Mouse (Mus musculus) stomach, embryonic 15.5 days (tissue): ENCODE measurements around the gene AY358078. TPM values are rescaled to one million over a fixed set of nuclear protein-coding genes. Genes with fewer than 3 reads are reported as not detected.
"Not testable (repeated sequence)": the region's sequence is repeated elsewhere in the genome, so short reads cannot be mapped to it uniquely, and the experiment has no call there.

Source experiments
- ATAC-seq: fragments of 200-750 bp; cut with Nextera tagmentation; 2 replicates; pipeline ENCODE4 v1.8.0; 2017; ENCODE audit warnings: low read depth, moderate number of reproducible peaks, moderate TSS enrichment; ENCODE audit not compliant: insufficient read depth, low FRiP score
- H3K27ac ChIP-seq: fragments of 300-500 bp; sonication (generic); 2 replicates; pipeline ENCODE4 v1.5.1; 2015; ENCODE audit warnings: mild to moderate bottlenecking, inconsistent platforms
- H3K27me3 ChIP-seq: fragments of 300-500 bp; sonication (generic); replicated peaks from 2 replicates; pipeline ENCODE4 v1.6.1; 2015; ENCODE audit warnings: inconsistent platforms
- H3K36me3 ChIP-seq: fragments of 300-500 bp; sonication (generic); 2 replicates; pipeline ENCODE4 v1.6.1; 2015; ENCODE audit warnings: inconsistent platforms
- H3K4me1 ChIP-seq: fragments of 300-500 bp; sonication (generic); 2 replicates; pipeline ENCODE4 v1.6.1; 2015; ENCODE audit warnings: inconsistent platforms
- H3K4me2 ChIP-seq: fragments of 300-500 bp; sonication (generic); 2 replicates; pipeline ENCODE4 v1.6.1; 2015; ENCODE audit warnings: mild to moderate bottlenecking, inconsistent platforms
- H3K4me3 ChIP-seq: fragments of 300-500 bp; sonication (generic); replicated peaks from 2 replicates; pipeline ENCODE4 v1.5.1; 2015; ENCODE audit warnings: inconsistent platforms
- H3K9ac ChIP-seq: fragments of 300-500 bp; sonication (generic); 2 replicates; pipeline ENCODE4 v1.6.1; 2015; ENCODE audit warnings: inconsistent platforms
- H3K9me3 ChIP-seq: fragments of 300-500 bp; sonication (generic); 2 replicates; pipeline ENCODE4 v1.6.1; 2016; ENCODE audit warnings: inconsistent platforms
- WGBS: fragments of 180-500 bp; shearing (Covaris S2); methylation state at CpG from one replicate; pipeline ENCODE4 v1.1.7; 2015; 5-methylcytosine and 5-hydroxymethylcytosine counted together
- polyA plus RNA-seq: library from polyadenylated mRNA; unstranded; fragments of >200 nt; fragmentation: Nextera tagmentation; extraction: Ambion mirVana; gene quantifications from 2 replicates; pipeline ENCODE4 v1.2.1, GENCODE M21; 2015

Gene AY358078
- polyA plus RNA-seq, 1 experiment from 2014 or later = not detected

DNA sequence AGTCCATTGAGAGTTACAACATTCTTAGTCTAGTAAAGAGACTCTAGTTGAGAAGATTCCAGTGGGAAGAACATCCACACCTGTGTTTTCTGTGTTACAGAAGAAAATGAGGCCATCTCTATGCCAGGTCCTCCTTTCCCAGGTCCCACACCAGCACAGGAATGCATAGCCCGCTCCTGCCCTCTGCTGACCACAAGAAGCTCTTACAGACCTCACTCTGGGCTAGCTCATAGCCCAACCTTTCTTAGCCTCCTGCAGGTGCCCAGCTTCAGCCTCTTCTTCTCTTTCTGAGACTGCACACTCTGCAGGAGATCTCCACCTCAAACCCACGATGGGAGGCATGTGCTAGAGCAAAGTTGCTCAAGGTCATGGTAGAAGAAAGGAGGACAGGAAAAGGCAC lies 38.6 kb downstream of the AY358078 start:
- H3K9me3 ChIP-seq, H3K4me3 ChIP-seq, ATAC-seq, H3K36me3 ChIP-seq, H3K9ac ChIP-seq, H3K4me2 ChIP-seq, H3K27ac ChIP-seq, H3K27me3 ChIP-seq, H3K4me1 ChIP-seq: not testable (repeated sequence)
- 33% methylated on average over 2 of the region's 2 CpGs for WGBS

- no peak overlapping the region for H3K4me2 ChIP-seq
- no peaks in the 10 kb centered on the region for H3K9me3 ChIP-seq
- no peak overlapping the region for H3K27ac ChIP-seq
- no peak overlapping the region for H3K9ac ChIP-seq
- H3K4me1 ChIP-seq = no peaks in the 10 kb centered on the region
- 76% methylated on average over 1 of the region's 1 CpGs for WGBS
- H3K36me3 ChIP-seq = no peaks in the 10 kb centered on the region
- ATAC-seq = no peak
- H3K4me3 ChIP-seq = no peak overlapping the region
- H3K27me3 ChIP-seq = no peaks in the 10 kb centered on the region
Measured at GRCm38 (mm10) chr14:51842250-51842649, 42.4 kb downstream of the AY358078 start.

- Histone ChIP-seq H3K9me3 (no peaks in the 10 kb centered on the region), H3K4me2 (no peak overlapping the region), H3K4me3 (no peak overlapping the region), H3K4me1 (no peaks in the 10 kb centered on the region), H3K36me3 (no peaks in the 10 kb centered on the region), H3K9ac (no peak overlapping the region), H3K27me3 (no peaks in the 10 kb centered on the region), H3K27ac (no peak overlapping the region)
- ATAC-seq = no peak
- WGBS = 74% methylated on average over 2 of the region's 2 CpGs
Measured at GRCm38 (mm10) chr14:51842781-51843180, 42.9 kb downstream of the AY358078 start.

- no peaks in the 10 kb centered on the region for H3K9me3 ChIP-seq
- H3K4me1 ChIP-seq = no peaks in the 10 kb centered on the region
- H3K4me2 ChIP-seq = no peak overlapping the region
- H3K4me3 ChIP-seq = no peak overlapping the region
- ATAC-seq = no peak
- no peaks in the 10 kb centered on the region for H3K36me3 ChIP-seq
- no peaks in the 10 kb centered on the region for H3K27me3 ChIP-seq
- H3K9ac ChIP-seq = no peak overlapping the region
- no peak overlapping the region for H3K27ac ChIP-seq
Measured at GRCm38 (mm10) chr14:51843882-51844281, 44.0 kb downstream of the AY358078 start.

GRCm38 (mm10) chr14:51846566-51846965 lies 46.7 kb downstream of the AY358078 start:
- no peak overlapping the region for H3K9ac ChIP-seq
- H3K27me3 ChIP-seq = no peaks in the 10 kb centered on the region
- ATAC-seq = no peak
- no peak overlapping the region for H3K4me2 ChIP-seq
- H3K4me3 ChIP-seq = no peak overlapping the region
- H3K27ac ChIP-seq = no peak overlapping the region
- no peaks in the 10 kb centered on the region for H3K9me3 ChIP-seq
- 59% methylated on average over 3 of the region's 3 CpGs for WGBS
- H3K36me3 ChIP-seq = no peaks in the 10 kb centered on the region
- no peaks in the 10 kb centered on the region for H3K4me1 ChIP-seq

DNA sequence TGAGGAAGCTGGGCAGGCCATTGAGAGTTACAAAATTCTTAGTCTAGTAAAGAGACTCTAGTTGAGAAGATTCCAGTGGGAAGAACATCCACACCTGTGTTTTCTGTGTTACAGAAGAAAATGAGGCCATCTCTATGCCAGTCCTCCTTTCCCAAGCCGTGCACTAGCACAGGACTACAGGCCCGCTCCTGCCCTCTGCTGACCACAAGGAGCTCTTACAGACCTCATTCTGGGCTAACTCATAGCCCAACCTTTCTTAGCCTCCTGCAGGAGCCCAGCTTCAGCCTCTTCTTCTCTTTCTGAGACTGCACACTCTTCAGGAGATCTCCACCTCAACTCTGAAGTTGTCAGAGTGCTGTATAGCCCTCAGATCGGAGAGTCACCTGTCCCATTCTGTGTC lies 51.2 kb downstream of the AY358078 start:
- 41% methylated on average over 3 of the region's 3 CpGs for WGBS
- H3K4me2 ChIP-seq = not testable (repeated sequence)

DNA sequence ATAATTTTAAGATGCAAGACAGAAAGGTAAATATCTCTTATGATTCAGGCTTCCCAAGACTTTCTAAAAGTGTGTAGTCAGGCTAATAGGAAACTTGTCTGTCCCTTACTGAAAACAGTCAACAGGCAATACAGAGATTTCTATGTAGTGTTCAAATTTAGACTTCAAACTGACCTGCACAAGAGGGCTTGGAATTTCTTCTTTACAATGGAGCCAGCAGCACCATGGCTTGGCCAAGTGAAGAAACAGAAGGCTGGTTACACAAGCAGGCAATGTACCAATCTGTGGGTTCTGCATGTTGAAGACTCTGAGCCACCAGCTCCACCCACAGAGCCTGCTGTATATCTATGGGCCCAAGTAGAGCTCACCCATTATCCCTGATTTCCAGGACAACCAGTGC lies 53.6 kb downstream of the AY358078 start, which contains the start of gene Ear6:
Gene Ear6, plus strand, starts transcription at position 301 of the 400 bp plus-strand sequence.
- Histone ChIP-seq H3K27ac (no peak within 1 kb of the TSS), H3K4me2 (no peak within 1 kb of the TSS), H3K36me3 (no peaks in the 10 kb centered on the region), H3K4me1 (no peaks in the 10 kb centered on the region), H3K9ac (no peak within 1 kb of the TSS), H3K9me3 (no peaks in the 10 kb centered on the region), H3K4me3 (no peak within 1 kb of the TSS), H3K27me3 (no peaks in the 10 kb centered on the region)
- no peak for ATAC-seq

More for the DNA sequence above, 51.2 kb downstream of the AY358078 start:
- H3K9ac ChIP-seq, H3K9me3 ChIP-seq, H3K36me3 ChIP-seq, H3K27me3 ChIP-seq, ATAC-seq, H3K27ac ChIP-seq, H3K4me3 ChIP-seq, H3K4me1 ChIP-seq: not testable (repeated sequence)

DNA sequence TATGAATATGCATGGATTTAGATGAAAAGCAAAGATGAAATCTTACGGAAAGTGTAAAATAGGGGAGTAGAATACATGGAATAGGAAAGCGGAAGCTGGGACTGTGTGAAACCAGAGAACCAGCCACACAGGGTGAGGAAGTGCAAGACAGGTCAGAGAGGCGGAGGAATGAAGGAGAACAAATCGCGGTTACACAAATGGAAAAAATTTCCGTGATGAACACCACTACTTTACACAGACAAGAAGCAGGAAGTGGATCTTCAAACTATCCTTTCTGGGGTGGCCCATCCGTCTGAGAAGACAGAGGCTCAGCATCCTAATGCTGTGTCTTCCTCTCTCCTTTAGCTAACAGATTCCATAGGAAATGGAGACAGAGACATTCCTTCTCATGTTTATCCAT lies 55.4 kb downstream of the AY358078 start:
- H3K36me3 ChIP-seq, H3K9me3 ChIP-seq, H3K27ac ChIP-seq, H3K4me2 ChIP-seq, H3K27me3 ChIP-seq, ATAC-seq, H3K4me1 ChIP-seq, H3K4me3 ChIP-seq, H3K9ac ChIP-seq: not testable (repeated sequence)
- 70% methylated on average over 7 of the region's 7 CpGs for WGBS

- H3K9me3 ChIP-seq, H3K9ac ChIP-seq, H3K36me3 ChIP-seq, H3K27me3 ChIP-seq, H3K27ac ChIP-seq, H3K4me3 ChIP-seq, ATAC-seq, H3K4me2 ChIP-seq, H3K4me1 ChIP-seq: not testable (repeated sequence)
- 0% methylated on average over 1 of the region's 1 CpGs for WGBS
Measured at GRCm38 (mm10) chr14:51863603-51864002, 63.8 kb downstream of the AY358078 start.

DNA sequence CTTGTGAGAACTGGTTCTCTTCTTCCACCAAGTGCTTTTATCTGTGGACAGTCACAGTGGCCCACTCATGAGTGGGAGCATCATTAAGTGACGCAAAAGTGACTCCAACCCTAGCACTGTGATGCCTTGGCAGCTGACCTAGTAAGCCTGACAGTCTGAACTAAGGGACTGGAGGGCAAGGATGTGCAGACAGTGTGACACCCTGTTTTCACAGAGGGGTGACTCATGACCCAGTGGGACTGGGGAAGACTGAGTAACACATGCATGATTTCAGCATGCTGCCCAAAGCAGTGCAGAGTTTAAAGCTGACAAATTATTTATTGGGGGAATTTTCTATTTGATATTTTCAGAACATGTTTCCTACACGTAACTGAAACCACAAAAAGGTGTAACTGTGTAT lies 70.9 kb downstream of the AY358078 start:
- H3K27ac ChIP-seq = no peak overlapping the region
- H3K4me3 ChIP-seq = no peak overlapping the region
- no peaks in the 10 kb centered on the region for H3K4me1 ChIP-seq
- 71% methylated on average over 2 of the region's 2 CpGs for WGBS
- no peaks in the 10 kb centered on the region for H3K27me3 ChIP-seq
- H3K9me3 ChIP-seq = no peaks in the 10 kb centered on the region
- no peak overlapping the region for H3K9ac ChIP-seq
- ATAC-seq = no peak
- H3K4me2 ChIP-seq = no peak overlapping the region
- H3K36me3 ChIP-seq = no peaks in the 10 kb centered on the region

DNA sequence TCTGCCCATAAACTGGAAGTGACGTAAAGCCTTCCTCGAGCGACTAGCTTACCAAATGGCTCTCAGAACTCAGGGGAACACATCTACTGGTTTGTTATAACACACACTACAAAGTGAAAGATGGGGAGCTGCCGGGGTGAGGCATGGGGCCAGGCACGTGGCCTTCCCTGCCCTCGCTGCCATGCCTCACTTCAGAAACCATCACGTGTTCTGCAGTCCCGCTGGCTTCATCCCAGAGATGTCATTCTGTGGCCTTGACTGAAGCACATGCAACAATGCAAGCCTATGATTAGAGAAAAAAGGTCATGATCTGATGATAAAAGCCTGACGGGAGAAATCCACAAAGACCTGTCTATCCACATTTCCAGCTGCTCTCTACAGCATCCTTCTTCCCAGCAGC lies 71.9 kb downstream of the AY358078 start:
- Histone ChIP-seq H3K4me1 (no peaks in the 10 kb centered on the region), H3K27ac (no peak overlapping the region), H3K4me2 (no peak overlapping the region), H3K9me3 (no peaks in the 10 kb centered on the region), H3K36me3 (no peaks in the 10 kb centered on the region), H3K27me3 (no peaks in the 10 kb centered on the region), H3K9ac (no peak overlapping the region), H3K4me3 (no peak overlapping the region)
- WGBS = 72% methylated on average over 9 of the region's 9 CpGs
- no peak for ATAC-seq
